Mouse (Mus musculus) midbrain, postnatal 0 days (tissue): ENCODE data around the gene Mrps18a. TPM values are rescaled to one million over a fixed set of nuclear protein-coding genes. Genes with fewer than 3 reads are reported as not detected.

Source experiments
- ATAC-seq: fragments of 200-750 bp; cut with Nextera tagmentation; 2 replicates; pipeline ENCODE4 v1.8.0; 2017; ENCODE audit warnings: moderate number of reproducible peaks, mild to moderate bottlenecking, moderate TSS enrichment, moderate library complexity; ENCODE audit not compliant: low FRiP score
- DNase-seq: peaks from one replicate; pipeline ENCODE4 v3.0.0-alpha.2; 2015; ENCODE audit warnings: low spot score
- H3K27ac ChIP-seq: fragments of 300-500 bp; sonication (generic); 2 replicates; pipeline ENCODE4 v1.5.1; 2014; ENCODE audit warnings: low read depth, mild to moderate bottlenecking, low read length, mixed read lengths
- H3K27me3 ChIP-seq: fragments of 300-500 bp; sonication (generic); 2 replicates; pipeline ENCODE4 v1.6.1; 2014; ENCODE audit warnings: low read length, control low read depth, mixed read lengths; ENCODE audit not compliant: insufficient read depth
- H3K36me3 ChIP-seq: fragments of 300-500 bp; sonication (generic); 2 replicates; pipeline ENCODE4 v1.6.1; 2014; ENCODE audit warnings: low read length, control low read depth, mixed read lengths; ENCODE audit not compliant: insufficient read depth
- H3K4me1 ChIP-seq: fragments of 300-500 bp; sonication (generic); 2 replicates; pipeline ENCODE4 v1.6.1; 2014; ENCODE audit warnings: mild to moderate bottlenecking, control low read depth, antibody characterized with exemption, low read length, mixed read lengths; ENCODE audit not compliant: insufficient read depth
- H3K4me2 ChIP-seq: fragments of 300-500 bp; sonication (generic); 2 replicates; pipeline ENCODE4 v1.6.1; 2014; ENCODE audit warnings: low read depth, mild to moderate bottlenecking, low read length, mixed read lengths; ENCODE audit not compliant: poor library complexity, severe bottlenecking
- H3K4me3 ChIP-seq: fragments of 300-500 bp; sonication (generic); 2 replicates; pipeline ENCODE4 v1.5.1; 2014; ENCODE audit warnings: low read depth, mild to moderate bottlenecking, low read length, moderate library complexity
- H3K9ac ChIP-seq: fragments of 300-500 bp; sonication (generic); replicated peaks from 2 replicates; pipeline ENCODE4 v1.6.1; 2014; ENCODE audit warnings: mild to moderate bottlenecking, low read length, moderate library complexity, mixed read lengths; ENCODE audit not compliant: poor library complexity, severe bottlenecking
- H3K9me3 ChIP-seq: fragments of 300-500 bp; sonication (generic); 2 replicates; pipeline ENCODE4 v1.6.1; 2016; ENCODE audit warnings: low read length, control low read depth
- CTCF ChIP-seq: IDR thresholded peaks from 2 replicates; pipeline ENCODE4 v1.5.1; 2016; ENCODE audit warnings: antibody characterized with exemption, mild to moderate bottlenecking
- WGBS: fragments of 180-500 bp; shearing (Covaris S2); extraction: QIAGEN DNeasy Blood & Tissue Kit; methylation state at CpG from one replicate; pipeline ENCODE4 v1.1.7; 2014; 5-methylcytosine and 5-hydroxymethylcytosine counted together
- polyA plus RNA-seq: library from polyadenylated mRNA; unstranded; fragments of >200 nt; fragmentation: Nextera tagmentation; extraction: Ambion mirVana; gene quantifications from 2 replicates; pipeline ENCODE4 v1.2.1, GENCODE M21; 2015
- total RNA-seq: library from RNA; depleted of rRNA; stranded (reverse); fragments of >200 nt; gene quantifications from 2 replicates; pipeline ENCODE4 v1.2.3, GENCODE M21; 2014

Gene Mrps18a
- total and polyA plus RNA-seq, 2 experiments from 2014 or later, result 63.7 to 173 TPM

DNA sequence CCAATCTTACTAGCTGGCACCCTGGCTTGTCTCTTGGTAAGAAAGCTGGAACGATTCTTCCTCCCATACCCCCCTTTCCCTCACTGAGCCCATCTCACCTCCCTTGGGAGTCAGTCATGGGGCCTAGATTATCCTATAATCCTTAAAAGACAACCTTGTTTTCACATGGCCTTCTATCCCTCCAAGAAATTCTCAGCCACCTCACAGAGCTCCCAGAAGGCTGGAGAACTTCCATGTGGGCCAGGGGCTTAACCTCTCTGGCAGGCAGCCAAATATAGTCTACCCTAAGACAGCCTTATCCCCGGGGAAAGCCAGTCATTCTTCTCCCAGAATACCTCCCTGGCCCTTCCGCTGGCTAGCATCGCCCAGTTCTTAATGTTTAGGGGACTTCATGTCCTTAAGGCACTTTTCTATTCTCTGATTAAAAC lies 7.7 kb downstream of the Mrps18a start:
- Histone ChIP-seq H3K27ac (no peak overlapping the region), H3K4me2 (no peak overlapping the region), H3K27me3 (no peaks in the 10 kb centered on the region), H3K9ac (no peak overlapping the region), H3K4me3 (no peak overlapping the region), H3K36me3 (peaks cover 31% of the 10 kb centered on the region), H3K4me1 (no peaks in the 10 kb centered on the region), H3K9me3 (no peaks in the 10 kb centered on the region)
- DNase-seq (no peak), ATAC-seq (no peak)
- no peak for TF ChIP-seq CTCF
- WGBS, result 50% methylated on average over 4 of the region's 4 CpGs

DNA sequence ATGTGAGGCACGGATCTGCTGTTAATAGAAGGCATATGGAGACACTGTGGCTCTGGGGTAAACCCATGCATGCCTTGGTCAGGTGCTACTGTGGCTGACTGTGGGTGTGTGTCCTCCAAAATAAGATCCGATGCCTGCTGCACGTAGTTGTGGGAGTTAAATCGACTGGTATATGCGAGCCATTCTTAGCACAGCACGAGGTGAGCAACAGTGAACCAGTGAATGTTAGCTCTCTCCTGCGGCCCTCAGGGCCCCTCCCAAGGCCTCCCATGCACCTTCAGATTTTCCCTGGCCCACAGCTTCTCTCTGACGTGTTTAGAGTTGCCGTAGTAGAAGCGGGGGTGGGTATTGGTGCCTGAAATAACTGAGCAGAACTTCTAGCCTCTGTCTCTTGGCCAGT lies 8.9 kb downstream of the Mrps18a start:
- TF ChIP-seq CTCF, result no peak
- H3K9me3 ChIP-seq, result no peaks in the 10 kb centered on the region
- no peak overlapping the region for H3K27ac ChIP-seq
- no peak overlapping the region for H3K4me2 ChIP-seq
- WGBS, result 93% methylated on average over 10 of the region's 10 CpGs
- DNase-seq (no peak), ATAC-seq (no peak)
- no peaks in the 10 kb centered on the region for H3K27me3 ChIP-seq
- peaks cover 43% of the 10 kb centered on the region for H3K36me3 ChIP-seq
- no peak overlapping the region for H3K4me3 ChIP-seq
- no peaks in the 10 kb centered on the region for H3K4me1 ChIP-seq
- H3K9ac ChIP-seq, result no peak overlapping the region

DNA sequence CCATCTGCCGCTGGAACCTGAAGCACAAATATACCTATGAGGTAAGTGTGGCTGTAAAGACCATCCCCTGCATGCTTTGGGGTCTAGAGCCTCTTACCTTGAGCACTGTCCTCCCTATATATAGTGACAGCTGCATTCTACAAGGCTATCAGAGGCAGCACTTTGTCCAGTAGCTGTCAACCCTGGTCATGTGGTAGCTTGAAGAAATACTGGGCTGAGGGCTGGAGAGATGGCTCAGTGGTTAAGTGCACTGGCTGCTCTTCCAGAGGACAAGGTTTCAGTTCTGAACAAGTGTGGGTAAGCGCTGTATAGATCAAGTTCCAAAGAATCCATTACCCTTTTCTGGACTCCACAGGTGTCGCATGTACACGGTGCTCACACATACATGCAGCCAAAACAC lies 12.0 kb downstream of the Mrps18a start:
- no peaks in the 10 kb centered on the region for H3K27me3 ChIP-seq
- no peak overlapping the region for H3K4me2 ChIP-seq
- no peak overlapping the region for H3K27ac ChIP-seq
- H3K9me3 ChIP-seq, result no peaks in the 10 kb centered on the region
- 100% methylated on average over 4 of the region's 4 CpGs for WGBS
- H3K4me3 ChIP-seq, result no peak overlapping the region
- ATAC-seq (no peak), DNase-seq (no peak)
- H3K9ac ChIP-seq, result no peak overlapping the region
- H3K4me1 ChIP-seq, result no peaks in the 10 kb centered on the region
- TF ChIP-seq CTCF, result no peak
- peaks cover 73% of the 10 kb centered on the region for H3K36me3 ChIP-seq

DNA sequence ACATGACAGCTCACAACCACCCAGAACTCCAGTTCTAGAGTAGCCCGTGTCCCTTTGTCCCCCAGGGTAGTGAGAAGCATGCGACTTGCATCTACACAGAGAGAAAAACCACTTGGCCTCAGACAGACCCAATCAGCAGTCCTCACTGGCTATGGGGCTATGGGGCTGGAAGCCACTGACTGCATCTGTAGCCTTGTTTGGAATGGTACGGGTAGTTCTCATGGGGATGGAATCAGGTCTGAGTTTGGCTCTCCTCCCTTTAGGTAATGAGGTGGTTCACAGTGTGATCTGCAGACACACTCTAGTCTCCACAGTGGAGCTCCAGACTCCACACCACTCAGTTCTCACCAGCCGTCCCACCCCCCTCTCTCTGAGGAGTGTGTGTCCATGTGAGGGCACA lies 12.5 kb downstream of the Mrps18a start:
- no peak overlapping the region for H3K4me2 ChIP-seq
- DNase-seq (no peak), ATAC-seq (no peak)
- H3K36me3 ChIP-seq, result peaks cover 73% of the 10 kb centered on the region
- 96% methylated on average over 4 of the region's 4 CpGs for WGBS
- H3K27ac ChIP-seq, result no peak overlapping the region
- no peak overlapping the region for H3K4me3 ChIP-seq
- H3K4me1 ChIP-seq, result no peaks in the 10 kb centered on the region
- no peak for TF ChIP-seq CTCF
- H3K9me3 ChIP-seq, result no peaks in the 10 kb centered on the region
- H3K9ac ChIP-seq, result no peak overlapping the region
- no peaks in the 10 kb centered on the region for H3K27me3 ChIP-seq

DNA sequence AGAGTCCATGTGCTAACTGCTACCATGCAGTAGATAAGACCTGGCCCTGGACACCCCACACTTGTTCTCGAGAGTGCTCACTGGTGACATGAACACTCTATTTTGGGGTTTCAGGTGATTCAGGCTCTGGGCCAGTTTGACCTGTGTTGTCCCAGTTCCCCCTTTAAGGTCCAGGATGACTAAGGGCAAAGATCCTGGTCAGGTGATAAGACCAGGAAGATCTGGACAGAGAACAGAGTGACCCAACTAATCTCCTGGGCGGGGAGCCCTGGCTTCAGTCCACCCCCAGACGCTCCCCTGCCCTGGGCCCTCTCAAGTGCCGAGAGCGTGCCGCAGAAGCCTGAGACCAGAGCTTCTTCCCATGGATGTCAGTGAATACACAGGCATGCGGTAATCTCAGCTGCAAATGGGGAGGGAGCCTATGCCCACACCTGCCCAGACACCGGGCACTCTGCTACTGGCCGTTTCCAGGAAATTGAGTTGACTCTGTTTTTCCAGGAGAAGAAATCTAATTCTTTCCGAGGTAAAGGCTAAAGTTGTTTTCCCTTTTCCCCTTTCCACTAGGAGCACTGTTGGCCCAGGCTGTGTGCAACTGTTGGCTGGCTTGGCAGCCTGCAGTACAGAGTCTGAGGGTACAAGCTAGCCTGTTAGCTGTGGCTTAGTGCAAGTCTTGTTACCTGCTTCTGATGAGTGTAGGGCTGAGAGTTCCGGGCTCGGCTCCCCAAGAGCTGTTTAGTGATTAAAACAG lies 13.3 kb downstream of the Mrps18a start:
- H3K9ac ChIP-seq, result no peak overlapping the region
- DNase-seq (no peak), ATAC-seq (no peak)
- no peak overlapping the region for H3K27ac ChIP-seq
- no peaks in the 10 kb centered on the region for H3K27me3 ChIP-seq
- no peaks in the 10 kb centered on the region for H3K9me3 ChIP-seq
- 92% methylated on average over 12 of the region's 12 CpGs for WGBS
- peaks cover 77% of the 10 kb centered on the region for H3K36me3 ChIP-seq
- H3K4me1 ChIP-seq, result no peaks in the 10 kb centered on the region
- no peak overlapping the region for H3K4me2 ChIP-seq
- no peak for TF ChIP-seq CTCF
- no peak overlapping the region for H3K4me3 ChIP-seq

GRCm38 (mm10) chr17:46126608-46127007 lies 15.8 kb downstream of the Mrps18a start:
- WGBS, result 88% methylated on average over 6 of the region's 6 CpGs
- no peak overlapping the region for H3K4me2 ChIP-seq
- ATAC-seq, result no peak
- no peaks in the 10 kb centered on the region for H3K27me3 ChIP-seq
- H3K9ac ChIP-seq, result no peak overlapping the region
- H3K36me3 ChIP-seq, result peaks cover 82% of the 10 kb centered on the region
- no peak for DNase-seq
- no peak for TF ChIP-seq CTCF
- H3K27ac ChIP-seq, result no peak overlapping the region
- no peak overlapping the region for H3K4me3 ChIP-seq
- no peaks in the 10 kb centered on the region for H3K4me1 ChIP-seq
- H3K9me3 ChIP-seq, result no peaks in the 10 kb centered on the region
